Mouse (Mus musculus) limb, embryonic 10.5 days (tissue): Measurements from ENCODE around the gene Nr4a2. TPM values are rescaled to one million over a fixed set of nuclear protein-coding genes. Genes with fewer than 3 reads are reported as not detected.
A peak's percentile ranks its signal among the peaks of the same experiment; 100 is the strongest.

ENCODE experiments used
- DNase-seq: peaks from one replicate; pipeline ENCODE4 v3.0.0-alpha.2; 2017; ENCODE audit warnings: low spot score
- H3K27ac ChIP-seq: fragments of 300-500 bp; sonication (generic); 2 replicates; pipeline ENCODE4 v1.5.1; 2016; ENCODE audit warnings: mild to moderate bottlenecking
- H3K27me3 ChIP-seq: fragments of 300-500 bp; sonication (generic); 2 replicates; pipeline ENCODE4 v1.6.1; 2016; ENCODE audit warnings: low read depth, mild to moderate bottlenecking; ENCODE audit not compliant: poor library complexity, severe bottlenecking
- H3K36me3 ChIP-seq: fragments of 300-500 bp; sonication (generic); 2 replicates; pipeline ENCODE4 v1.6.1; 2016; ENCODE audit warnings: mild to moderate bottlenecking, moderate library complexity
- H3K4me1 ChIP-seq: fragments of 300-500 bp; sonication (generic); 2 replicates; pipeline ENCODE4 v1.6.1; 2016
- H3K4me3 ChIP-seq: fragments of 300-500 bp; sonication (generic); 2 replicates; pipeline ENCODE4 v1.5.1; 2016; ENCODE audit warnings: mild to moderate bottlenecking, moderate library complexity
- H3K9me3 ChIP-seq: fragments of 300-500 bp; sonication (generic); replicated peaks from 2 replicates; pipeline ENCODE4 v1.6.1; 2016; ENCODE audit warnings: mild to moderate bottlenecking
- WGBS: fragments of 180-500 bp; shearing (Covaris S2); methylation state at CpG from one replicate; pipeline ENCODE4 v1.1.7; 2016; 5-methylcytosine and 5-hydroxymethylcytosine counted together
- polyA plus RNA-seq: library from polyadenylated mRNA; unstranded; fragments of >200 nt; fragmentation: Nextera tagmentation; extraction: Ambion mirVana; gene quantifications from 2 replicates; pipeline ENCODE4 v1.2.1, GENCODE M21; 2016

Gene Nr4a2
- polyA plus RNA-seq, 1 experiment from 2014 or later: 8.7 TPM

DNA sequence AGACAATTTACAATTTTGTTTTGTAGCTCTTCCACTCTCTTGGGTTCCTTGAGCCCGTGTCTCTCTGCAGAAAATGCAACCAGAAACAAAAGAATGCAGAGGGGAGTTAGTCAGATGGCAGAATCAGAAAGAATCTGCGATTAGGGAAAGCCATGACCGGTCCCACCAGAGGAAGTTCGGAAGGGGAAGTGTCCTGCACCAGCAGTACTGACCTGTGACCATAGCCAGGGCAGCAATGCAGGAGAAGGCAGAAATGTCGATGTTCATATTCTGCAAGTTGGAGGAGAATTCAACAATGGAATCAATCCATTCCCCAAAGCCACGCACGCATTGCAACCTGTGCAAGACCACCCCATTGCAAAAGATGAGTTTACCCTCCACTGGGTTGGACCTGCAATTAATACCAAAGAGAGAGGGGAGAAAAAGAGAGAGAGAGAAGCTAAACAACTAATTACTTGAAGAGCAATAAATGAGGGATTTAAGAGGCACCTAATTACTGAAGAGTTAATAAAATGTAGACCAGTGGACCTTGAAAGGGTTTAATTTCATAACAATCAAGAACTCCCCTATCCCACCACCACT is 15.4 kb downstream of the Nr4a2 start:
- no peak for DNase-seq
- no peak overlapping the region for H3K4me3 ChIP-seq
- peaks cover 100% of the 10 kb centered on the region for H3K27me3 ChIP-seq
- peaks cover 8% of the 10 kb centered on the region; the same call in 1 of the 2 replicates for H3K36me3 ChIP-seq
- peaks cover 32% of the 10 kb centered on the region for H3K4me1 ChIP-seq
- H3K27ac ChIP-seq: no peak overlapping the region
- H3K9me3 ChIP-seq: no peaks in the 10 kb centered on the region
- 6% methylated on average over 7 of the region's 7 CpGs for WGBS

- no peak for DNase-seq
- WGBS: 5% methylated on average over 7 of the region's 7 CpGs
- Histone ChIP-seq H3K27me3 (peaks cover 100% of the 10 kb centered on the region), H3K4me3 (no peak overlapping the region), H3K36me3 (no peaks in the 10 kb centered on the region), H3K27ac (no peak overlapping the region), H3K9me3 (no peaks in the 10 kb centered on the region), H3K4me1 (peaks cover 33% of the 10 kb centered on the region)
Observed at GRCm38 (mm10) chr2:57105401-57105800, 18.4 kb downstream of the Nr4a2 start.

DNA sequence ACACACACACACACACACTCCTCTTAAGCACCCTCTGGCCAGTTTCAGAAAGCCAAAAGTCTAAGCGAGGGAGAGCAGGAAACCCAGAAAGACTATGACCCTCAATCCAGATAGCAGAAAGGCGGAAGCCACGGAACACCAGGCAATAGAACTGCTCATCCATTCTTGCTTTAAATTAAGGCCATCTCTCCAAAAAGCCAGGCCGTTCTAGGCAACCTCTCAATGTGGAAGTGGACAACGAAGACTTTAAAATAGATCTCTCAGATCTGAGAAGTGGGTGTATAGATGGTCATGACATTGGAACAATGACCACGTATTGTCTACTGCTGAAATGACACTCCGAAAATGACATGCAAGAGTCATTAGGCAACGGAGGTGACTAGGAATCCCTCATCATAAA is 19.1 kb downstream of the Nr4a2 start:
- Histone ChIP-seq H3K27ac (no peak overlapping the region), H3K4me1 (peaks cover 27% of the 10 kb centered on the region), H3K36me3 (no peaks in the 10 kb centered on the region), H3K27me3 (peaks cover 100% of the 10 kb centered on the region), H3K4me3 (no peak overlapping the region), H3K9me3 (no peaks in the 10 kb centered on the region)
- no peak for DNase-seq
- WGBS: 3% methylated on average over 8 of the region's 8 CpGs

- peaks cover 100% of the 10 kb centered on the region for H3K27me3 ChIP-seq
- H3K36me3 ChIP-seq: no peaks in the 10 kb centered on the region
- no peak overlapping the region for H3K27ac ChIP-seq
- H3K9me3 ChIP-seq: no peaks in the 10 kb centered on the region
- DNase-seq: peak; percentile 54
- peak overlapping the region; percentile 56 for H3K4me3 ChIP-seq
- peaks cover 22% of the 10 kb centered on the region for H3K4me1 ChIP-seq
- under 1% methylated on average over 26 of the region's 26 CpGs for WGBS
Observed at GRCm38 (mm10) chr2:57103845-57104660, 19.8 kb downstream of the Nr4a2 start.

- peaks cover 22% of the 10 kb centered on the region for H3K4me1 ChIP-seq
- H3K36me3 ChIP-seq: no peaks in the 10 kb centered on the region
- under 1% methylated on average over 35 of the region's 37 CpGs for WGBS
- H3K27ac ChIP-seq: no peak overlapping the region
- H3K4me3 ChIP-seq: peak overlapping the region; percentile 56
- peaks cover 100% of the 10 kb centered on the region for H3K27me3 ChIP-seq
- H3K9me3 ChIP-seq: no peaks in the 10 kb centered on the region
- peak; percentile 53 for DNase-seq
Observed at GRCm38 (mm10) chr2:57102856-57103844, 20.7 kb downstream of the Nr4a2 start.

GRCm38 (mm10) chr2:57102091-57102855 is 21.5 kb downstream of the Nr4a2 start:
- no peaks in the 10 kb centered on the region for H3K36me3 ChIP-seq
- peak overlapping the region; percentile 56 for H3K4me3 ChIP-seq
- under 1% methylated on average over 45 of the region's 51 CpGs for WGBS
- H3K4me1 ChIP-seq: peaks cover 22% of the 10 kb centered on the region
- H3K9me3 ChIP-seq: no peaks in the 10 kb centered on the region
- DNase-seq: peak; percentile 66
- no peak overlapping the region for H3K27ac ChIP-seq
- peaks cover 100% of the 10 kb centered on the region for H3K27me3 ChIP-seq

DNA sequence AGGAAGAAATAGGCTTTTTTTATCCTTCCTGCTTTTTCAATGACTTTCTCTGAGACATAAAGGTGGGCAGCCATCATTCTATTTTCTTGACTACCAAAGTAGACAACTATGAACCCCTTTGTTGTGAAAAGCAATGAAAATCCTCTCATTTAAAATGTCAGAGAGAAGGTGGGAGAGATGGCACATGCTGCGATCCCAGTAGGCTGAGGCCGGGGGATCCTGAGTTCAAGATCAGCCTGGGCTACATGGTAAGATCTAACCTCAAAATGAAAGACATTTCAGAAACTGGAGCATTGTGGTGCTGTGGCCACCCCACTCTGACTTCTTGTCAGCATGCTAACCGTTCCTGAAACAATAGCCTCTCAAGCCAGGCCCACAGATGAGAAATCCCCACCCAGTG is 23.6 kb downstream of the Nr4a2 start:
- 72% methylated on average over 3 of the region's 3 CpGs for WGBS
- H3K4me3 ChIP-seq: no peak overlapping the region
- DNase-seq: no peak
- H3K9me3 ChIP-seq: no peaks in the 10 kb centered on the region
- H3K36me3 ChIP-seq: no peaks in the 10 kb centered on the region
- H3K27me3 ChIP-seq: peaks cover 84% of the 10 kb centered on the region
- H3K4me1 ChIP-seq: peaks cover 22% of the 10 kb centered on the region
- no peak overlapping the region for H3K27ac ChIP-seq

- no peaks in the 10 kb centered on the region for H3K4me1 ChIP-seq
- DNase-seq: no peak
- H3K36me3 ChIP-seq: no peaks in the 10 kb centered on the region
- H3K4me3 ChIP-seq: no peak overlapping the region
- 84% methylated on average over 9 of the region's 9 CpGs for WGBS
- no peak overlapping the region for H3K27ac ChIP-seq
- H3K9me3 ChIP-seq: no peaks in the 10 kb centered on the region
- H3K27me3 ChIP-seq: no peaks in the 10 kb centered on the region
Observed at GRCm38 (mm10) chr2:57072452-57072851, 51.4 kb downstream of the Nr4a2 start.

GRCm38 (mm10) chr2:57063480-57063879 is 60.3 kb downstream of the Nr4a2 start:
- Histone ChIP-seq H3K27ac (no peak overlapping the region), H3K9me3 (no peaks in the 10 kb centered on the region), H3K27me3 (no peaks in the 10 kb centered on the region), H3K36me3 (no peaks in the 10 kb centered on the region), H3K4me3 (no peak overlapping the region), H3K4me1 (no peaks in the 10 kb centered on the region)
- DNase-seq: no peak
- WGBS: 91% methylated on average over 1 of the region's 1 CpGs

Other genes starting within 250 kb of the Nr4a2 start
- gene Gpd2, start 113.6 kb upstream of the Nr4a2 start, polyA plus RNA-seq: 22.5 and 23.7 TPM in 2 replicates